8 mouse cellular contexts compared by ENCODE assay signal in genomic region chr5:121191584-121191906, GRCm38 (mm10). TPM values are rescaled to one million over a fixed set of nuclear protein-coding genes. Genes with fewer than 3 reads are reported as not detected.
DNase-seq lines count a peak whose midpoint lies in the region; ATAC-seq and TF ChIP-seq lines count a peak whose summit lies in the region.

No protein-coding gene starts in this region.

- ATAC-seq in embryonic facial prominence, embryonic 15.5 days (ENCODE audit: insufficient number of reproducible peaks, low FRiP score, low TSS enrichment, low read depth): no peak; the same call in 1 of the 2 replicates
- peak; percentile 8; the same call in 1 of the 2 replicates for ATAC-seq in limb, embryonic 11.5 days (ENCODE audit: insufficient number of reproducible peaks, low FRiP score, low TSS enrichment, low read depth)
- ATAC-seq in neural tube, embryonic 15.5 days (ENCODE audit: low FRiP score): peak; percentile 53

- peak overlapping the region; percentile 96 for H3K4me3 ChIP-seq in liver, adult 2 months (ENCODE audit: insufficient read depth, low read depth, low read length)
- H3K4me3 ChIP-seq in embryonic facial prominence, embryonic 15.5 days (replicated peaks): peak overlapping the region; percentile 93
- H3K4me3 ChIP-seq in limb, embryonic 11.5 days (ENCODE audit: low read depth, low read length): peak overlapping the region; percentile 95
- H3K4me3 ChIP-seq in neural tube, embryonic 15.5 days (replicated peaks): peak overlapping the region; percentile 93

- TF ChIP-seq POLR2A in liver, adult 2 months (IDR thresholded peaks at IDR 0.05; ENCODE audit: extremely low read depth, insufficient read depth, low read length): no peak

- no peak for DNase-seq in liver, adult 2 months (ENCODE audit: extremely low read depth, low read depth, low spot score)
- DNase-seq in liver: no peak
- DNase-seq in limb, embryonic 11.5 days (ENCODE audit: low spot score): no peak
- DNase-seq in embryo, embryonic 10.5 days (ENCODE audit: low spot score): no peak
- DNase-seq in cerebellum, postnatal 14 days: no peak
- DNase-seq in embryo, embryonic 11 days: no peak

- peak overlapping the region; percentile 98 for H3K9ac ChIP-seq in liver, adult 2 months (ENCODE audit: low read depth, low read length)
- peak overlapping the region; percentile 75 for H3K9ac ChIP-seq in embryonic facial prominence, embryonic 15.5 days
- H3K9ac ChIP-seq in limb, embryonic 11.5 days (ENCODE audit: low read length): peak overlapping the region; percentile 94
- H3K9ac ChIP-seq in neural tube, embryonic 15.5 days (replicated peaks): peak overlapping the region; percentile 62

- H3K27me3 ChIP-seq in liver, adult 2 months (ENCODE audit: control insufficient read depth, insufficient read depth, low read length): no peaks in the 10 kb centered on the region
- H3K27me3 ChIP-seq in embryonic facial prominence, embryonic 15.5 days: no peaks in the 10 kb centered on the region
- no peaks in the 10 kb centered on the region for H3K27me3 ChIP-seq in limb, embryonic 11.5 days (ENCODE audit: control insufficient read depth, insufficient read depth, low read length)
- H3K27me3 ChIP-seq in neural tube, embryonic 15.5 days (replicated peaks): no peaks in the 10 kb centered on the region

- TF ChIP-seq CTCF in liver, adult 2 months (IDR thresholded peaks at IDR 0.05; ENCODE audit: low read depth, low read length): no peak

- 12% methylated on average over 17 of the region's 17 CpGs for WGBS in liver, adult 2 months
- 8% methylated on average over 17 of the region's 17 CpGs for WGBS in embryonic facial prominence, embryonic 15.5 days
- WGBS in limb, embryonic 11.5 days: 9% methylated on average over 17 of the region's 17 CpGs
- WGBS in neural tube, embryonic 15.5 days: 11% methylated on average over 17 of the region's 17 CpGs

- H3K27ac ChIP-seq in liver, adult 2 months (replicated peaks; ENCODE audit: insufficient read depth, low read depth, low read length): peak overlapping the region; percentile 64
- H3K27ac ChIP-seq in embryonic facial prominence, embryonic 15.5 days (replicated peaks): peak overlapping the region; percentile 87
- H3K27ac ChIP-seq in limb, embryonic 11.5 days (replicated peaks; ENCODE audit: low read depth, low read length): no peak overlapping the region
- peak overlapping the region; percentile 87 for H3K27ac ChIP-seq in neural tube, embryonic 15.5 days (replicated peaks)

- peak overlapping the region; percentile 85 for H3K4me2 ChIP-seq in embryonic facial prominence, embryonic 15.5 days (replicated peaks)
- peak overlapping the region; percentile 85 for H3K4me2 ChIP-seq in limb, embryonic 11.5 days (ENCODE audit: low read depth, severe bottlenecking)
- peak overlapping the region; percentile 80 for H3K4me2 ChIP-seq in neural tube, embryonic 15.5 days

- H3K36me3 ChIP-seq in liver, adult 2 months (ENCODE audit: control insufficient read depth, insufficient read depth, low read length): no peaks in the 10 kb centered on the region
- H3K36me3 ChIP-seq in embryonic facial prominence, embryonic 15.5 days: no peaks in the 10 kb centered on the region
- no peaks in the 10 kb centered on the region for H3K36me3 ChIP-seq in limb, embryonic 11.5 days (ENCODE audit: control insufficient read depth, insufficient read depth, low read length)
- H3K36me3 ChIP-seq in neural tube, embryonic 15.5 days: no peaks in the 10 kb centered on the region

- peaks cover 10% of the 10 kb centered on the region for H3K4me1 ChIP-seq in liver, adult 2 months (ENCODE audit: control insufficient read depth, insufficient read depth, low read length)
- H3K4me1 ChIP-seq in embryonic facial prominence, embryonic 15.5 days: peaks cover 33% of the 10 kb centered on the region
- peaks cover 5% of the 10 kb centered on the region; the same call in 1 of the 2 replicates for H3K4me1 ChIP-seq in limb, embryonic 11.5 days (ENCODE audit: control insufficient read depth, insufficient read depth, low read length)
- peaks cover 40% of the 10 kb centered on the region for H3K4me1 ChIP-seq in neural tube, embryonic 15.5 days

- peaks cover 30% of the 10 kb centered on the region for H3K79me2 ChIP-seq in liver, adult 2 months (ENCODE audit: control insufficient read depth, insufficient read depth, low read length)

- H3K9me3 ChIP-seq in embryonic facial prominence, embryonic 15.5 days (replicated peaks): no peaks in the 10 kb centered on the region
- no peaks in the 10 kb centered on the region for H3K9me3 ChIP-seq in limb, embryonic 11.5 days (ENCODE audit: control insufficient read depth, low read length)
- no peaks in the 10 kb centered on the region for H3K9me3 ChIP-seq in neural tube, embryonic 15.5 days (replicated peaks)

RNA-seq across cellular contexts. Expression of gene Ptpn11, which starts 0.3 kb away (rescaled TPM):
- total RNA-seq in liver, adult 2 months (2014; rRNA removed): 23.1 and 30.3 TPM in 2 replicates
- 15.6 and 17.0 TPM in 2 replicates for polyA plus RNA-seq in liver, adult 2 months (2012; rRNA removed)
- polyA plus RNA-seq in embryonic facial prominence, embryonic 15.5 days (2015; fragmentation: Nextera tagmentation; extraction: Ambion mirVana): 21.1 and 24.3 TPM in 2 replicates
- 25.3 and 27.5 TPM in 2 replicates for polyA plus RNA-seq in limb, embryonic 11.5 days (2014; fragmentation: Nextera tagmentation; extraction: Ambion mirVana)
- 18.2 and 20.0 TPM in 2 replicates for polyA plus RNA-seq in neural tube, embryonic 15.5 days (2015; fragmentation: Nextera tagmentation; extraction: Ambion mirVana)

RNA-seq across cellular contexts. Expression of gene Rpl6, which starts 12.7 kb away (rescaled TPM):
- total RNA-seq in liver, adult 2 months (2014; rRNA removed): 135 and 163 TPM in 2 replicates
- polyA plus RNA-seq in liver, adult 2 months (2012; rRNA removed): 122 and 146 TPM in 2 replicates
- 610 and 617 TPM in 2 replicates for polyA plus RNA-seq in embryonic facial prominence, embryonic 15.5 days (2015; fragmentation: Nextera tagmentation; extraction: Ambion mirVana)
- 801 and 821 TPM in 2 replicates for polyA plus RNA-seq in limb, embryonic 11.5 days (2014; fragmentation: Nextera tagmentation; extraction: Ambion mirVana)
- 343 and 391 TPM in 2 replicates for polyA plus RNA-seq in neural tube, embryonic 15.5 days (2015; fragmentation: Nextera tagmentation; extraction: Ambion mirVana)

RNA-seq across cellular contexts. Expression of gene Hectd4, which starts 28.5 kb away (rescaled TPM):
- total RNA-seq in liver, adult 2 months (2014; rRNA removed): 9.7 and 10.0 TPM in 2 replicates
- 5.5 and 7.6 TPM in 2 replicates for polyA plus RNA-seq in liver, adult 2 months (2012; rRNA removed)
- 5.5 and 5.7 TPM in 2 replicates for polyA plus RNA-seq in embryonic facial prominence, embryonic 15.5 days (2015; fragmentation: Nextera tagmentation; extraction: Ambion mirVana)
- polyA plus RNA-seq in limb, embryonic 11.5 days (2014; fragmentation: Nextera tagmentation; extraction: Ambion mirVana): 6.5 and 6.6 TPM in 2 replicates
- polyA plus RNA-seq in neural tube, embryonic 15.5 days (2015; fragmentation: Nextera tagmentation; extraction: Ambion mirVana): 16.4 and 18.0 TPM in 2 replicates
